Mouse (Mus musculus): ENCODE measurements around the gene Resf1.

- TF ChIP-seq CTCF (IDR thresholded peaks at IDR 0.05; ENCODE audit: insufficient read depth, low read length), result no peak
- no peak for TF ChIP-seq POLR2A (IDR thresholded peaks at IDR 0.05; ENCODE audit: borderline replicate concordance, extremely low read depth, low read depth, low read length)
These were observed 30.9 kb upstream of the Resf1 start for GRCm38 (mm10) chr6:149278248-149278731.
